7 mouse cellular contexts compared by ENCODE assay signal in the genomic region with DNA sequence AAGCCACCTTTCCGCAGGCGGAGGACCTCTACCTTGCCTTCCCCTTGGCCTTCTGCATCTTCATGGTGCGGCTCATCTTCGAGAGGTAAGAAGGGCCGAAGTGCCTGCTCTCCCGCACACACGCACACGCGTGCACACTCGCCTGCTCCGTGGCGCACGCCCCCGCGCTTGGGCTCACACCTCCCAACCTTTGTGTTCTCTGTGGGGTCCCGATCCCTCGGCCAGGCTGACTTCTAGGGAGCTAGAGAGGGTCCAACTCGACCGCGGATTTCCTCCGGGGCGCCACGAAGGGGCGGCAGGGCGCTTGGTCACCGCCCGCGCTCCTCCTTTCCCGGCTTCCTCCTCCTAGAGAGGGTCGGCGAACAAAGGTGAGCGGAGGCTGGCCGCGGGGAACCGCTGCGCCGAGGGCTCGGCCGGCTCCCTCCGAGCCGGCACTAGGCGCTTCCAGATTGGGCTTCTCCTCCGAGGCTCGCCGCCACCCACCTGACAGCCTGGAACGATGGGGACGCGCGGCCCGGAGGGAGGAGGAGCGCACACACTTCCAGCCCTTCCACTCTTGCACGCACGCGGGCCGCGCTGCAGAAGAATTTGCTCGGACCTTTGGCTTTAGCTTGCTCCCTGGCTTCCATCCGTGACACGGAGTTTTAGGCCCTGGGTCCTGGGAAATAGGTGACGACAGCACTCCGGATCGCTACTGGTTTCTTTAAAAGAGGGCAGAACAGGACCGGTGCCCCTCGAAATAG. TPM values are rescaled to one million over a fixed set of nuclear protein-coding genes. Genes with fewer than 3 reads are reported as not detected.
A peak's percentile ranks its signal among the peaks of the same experiment; 100 is the strongest.
DNase-seq lines count a peak whose midpoint lies in the region; TF ChIP-seq lines count a peak whose summit lies in the region.

No protein-coding gene starts in this region.

- H3K36me3 ChIP-seq in midbrain, embryonic 10.5 days, result no peaks in the 10 kb centered on the region
- H3K36me3 ChIP-seq in small intestine, adult 2 months (ENCODE audit: control insufficient read depth, insufficient read depth, low read length), result no peaks in the 10 kb centered on the region

- H3K27ac ChIP-seq in midbrain, embryonic 10.5 days (replicated peaks), result peak overlapping the region; percentile 90
- peak overlapping the region; percentile 66 for H3K27ac ChIP-seq in small intestine, adult 2 months (ENCODE audit: insufficient read depth, low read depth, low read length)

- no peaks in the 10 kb centered on the region for H3K9me3 ChIP-seq in midbrain, embryonic 10.5 days (replicated peaks)

- peaks cover 31% of the 10 kb centered on the region for H3K4me1 ChIP-seq in midbrain, embryonic 10.5 days
- peaks cover 10% of the 10 kb centered on the region; the same call in 1 of the 2 replicates for H3K4me1 ChIP-seq in small intestine, adult 2 months (ENCODE audit: control insufficient read depth, insufficient read depth, insufficient read length, low read length)

- peak; percentile 72 for DNase-seq in adipocyte (ENCODE audit: low spot score)
- peak; percentile 22 to 48 for DNase-seq in cerebellum, postnatal 4 days (ENCODE audit: low spot score in 2 of 2)
- peak; percentile 44 for DNase-seq in gastrocnemius, postnatal 14 days
- DNase-seq in induced T-regulatory cell, adult 2 months (ENCODE audit: low read depth), result peak; percentile 36
- peak; percentile 64 to 75 for DNase-seq in left cerebral cortex, postnatal 36 days (ENCODE audit: low spot score in 2 of 2)
- peak; percentile 72 for DNase-seq in midbrain, embryonic 10.5 days (ENCODE audit: low spot score)

- WGBS in midbrain, embryonic 10.5 days, result under 1% methylated on average over 63 of the region's 64 CpGs
- WGBS in small intestine, adult 2 months, result under 1% methylated on average over 63 of the region's 64 CpGs

- no peak for TF ChIP-seq POLR2A in small intestine, adult 2 months (IDR thresholded peaks at IDR 0.05; ENCODE audit: low read depth, low read length)

- intact Hi-C loops in gastrocnemius, postnatal 14 days (cut with DNase I; ENCODE audit: low total_unique reads), result no loop called here
- intact Hi-C loops in left cerebral cortex, postnatal 36 days (cut with DNase I), result loop anchor here (5.0 kb wide), 1 partner anchor 240 kb away; no protein-coding TSS in a partner anchor

- no peak for TF ChIP-seq CTCF in small intestine, adult 2 months (IDR thresholded peaks at IDR 0.05; ENCODE audit: extremely low read depth, insufficient read length, insufficient replicate concordance, low read depth, low read length)

- H3K27me3 ChIP-seq in midbrain, embryonic 10.5 days (ENCODE audit: low read depth, poor library complexity, severe bottlenecking), result peaks cover 13% of the 10 kb centered on the region
- no peaks in the 10 kb centered on the region for H3K27me3 ChIP-seq in small intestine, adult 2 months (ENCODE audit: control insufficient read depth, insufficient read depth, low read length)

- H3K4me3 ChIP-seq in midbrain, embryonic 10.5 days, result peak overlapping the region; percentile 76
- H3K4me3 ChIP-seq in small intestine, adult 2 months (ENCODE audit: low read depth, low read length), result peak overlapping the region; percentile 85

RNA-seq across cellular contexts. Expression of gene Cers6, which starts 0.7 kb away (rescaled TPM):
- total RNA-seq in gastrocnemius, postnatal 14 days (2021), result 1 to 10 TPM; 3.5 to 3.8 TPM
- total RNA-seq in left cerebral cortex, postnatal 36 days (2021), result 10 to 100 TPM; 54.1 to 84.6 TPM
- polyA plus RNA-seq in midbrain, embryonic 10.5 days (2016; fragmentation: Nextera tagmentation; extraction: Ambion mirVana), result 18.7 and 21.5 TPM in 2 replicates
- 9.7 and 19.4 TPM in 2 replicates for polyA plus RNA-seq in small intestine, adult 2 months (2012; rRNA removed)

Comparison
In these comparisons a context has a peak if more than half of its experiments do, and no peak if none do; other contexts are left out.
1. Peak in every context shown above with its lines: DNase-seq, H3K4me3 ChIP-seq and H3K27ac ChIP-seq.
2. RNA of gene Cers6, which starts 0.7 kb away (total RNA-seq): 54.1 to 84.6 TPM in left cerebral cortex, postnatal 36 days; 3.5 to 3.8 TPM in gastrocnemius, postnatal 14 days; every median in the first group is over 10 times any median in the second.